Mouse (Mus musculus): ENCODE data around the gene Tmem82.

DNA sequence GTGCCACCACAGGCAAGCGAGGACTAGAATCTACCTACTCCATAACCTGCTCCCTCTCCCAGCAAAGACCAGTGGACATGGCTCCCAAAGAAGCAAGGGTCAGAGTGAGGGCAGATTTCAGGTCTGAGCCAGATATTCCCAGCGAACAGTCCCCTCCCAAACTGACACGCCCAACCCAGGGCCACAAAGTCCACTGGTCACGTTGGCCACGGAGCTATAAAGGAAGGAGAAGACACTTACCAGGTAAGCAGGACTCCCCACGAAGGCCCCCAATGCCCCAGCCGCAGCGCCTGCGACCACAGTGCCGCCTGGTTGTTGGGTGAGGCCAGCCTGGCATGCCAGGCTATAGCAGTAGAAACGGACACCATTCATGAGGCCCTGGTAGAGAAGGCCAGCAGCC is 4.6 kb upstream of the Tmem82 start:
- TF ChIP-seq CTCF (IDR thresholded peaks at IDR 0.05; ENCODE audit: low read depth, low read length) (no peak), GATA1 (IDR thresholded peaks at IDR 0.05; ENCODE audit: borderline replicate concordance, low read length) (no peak), TAL1 (conservative IDR thresholded peaks at IDR 0.05; ENCODE audit: low read depth, low read length) (no peak)
